Mouse (Mus musculus) ovary, postnatal 36 days (tissue): Measurements from ENCODE around the gene Dpp4.

ENCODE experiments used
- DNase-seq: peaks from one replicate; pipeline ENCODE4 v3.0.0; 2022; ENCODE audit warnings: low spot score, mixed read lengths

The Dpp4 gene

DNA sequence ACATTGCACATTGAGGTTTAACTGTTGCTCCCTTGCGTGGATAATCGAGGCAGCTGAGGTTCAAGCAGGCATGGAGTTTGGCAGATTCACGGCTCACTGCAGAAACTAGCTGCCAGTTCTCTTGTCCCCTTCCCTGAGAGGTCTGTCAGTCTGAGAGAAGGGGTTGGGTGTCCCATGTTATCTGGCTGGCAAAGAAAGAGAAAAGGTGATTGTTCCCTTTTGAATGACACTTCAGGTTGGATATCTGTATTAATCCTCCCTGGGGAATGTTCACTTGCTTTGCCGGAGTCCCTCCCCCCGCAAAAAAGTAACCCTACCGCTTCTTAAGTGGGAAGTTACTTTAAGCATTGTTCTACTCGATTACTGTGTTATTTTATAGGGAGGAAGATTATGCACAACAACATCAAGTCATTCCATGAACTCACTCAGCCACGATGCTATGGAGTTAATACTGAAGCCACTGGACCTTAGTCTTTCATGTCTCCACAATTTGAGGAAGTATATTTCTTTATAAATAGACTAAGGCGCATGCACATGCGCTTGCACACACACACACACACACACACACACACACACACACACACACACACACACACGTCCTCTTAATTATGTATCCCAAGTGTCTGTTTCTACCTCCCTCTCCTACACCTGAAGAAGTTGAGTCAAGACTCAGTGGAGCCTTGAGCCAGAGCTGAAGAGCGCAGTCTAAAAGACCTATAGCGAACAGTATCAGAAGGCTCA lies at the start of gene Dpp4:
TSS of gene Dpp4 (minus strand) at position 151 of the 741 bp plus-strand sequence.
- DNase-seq: no peak

DNA sequence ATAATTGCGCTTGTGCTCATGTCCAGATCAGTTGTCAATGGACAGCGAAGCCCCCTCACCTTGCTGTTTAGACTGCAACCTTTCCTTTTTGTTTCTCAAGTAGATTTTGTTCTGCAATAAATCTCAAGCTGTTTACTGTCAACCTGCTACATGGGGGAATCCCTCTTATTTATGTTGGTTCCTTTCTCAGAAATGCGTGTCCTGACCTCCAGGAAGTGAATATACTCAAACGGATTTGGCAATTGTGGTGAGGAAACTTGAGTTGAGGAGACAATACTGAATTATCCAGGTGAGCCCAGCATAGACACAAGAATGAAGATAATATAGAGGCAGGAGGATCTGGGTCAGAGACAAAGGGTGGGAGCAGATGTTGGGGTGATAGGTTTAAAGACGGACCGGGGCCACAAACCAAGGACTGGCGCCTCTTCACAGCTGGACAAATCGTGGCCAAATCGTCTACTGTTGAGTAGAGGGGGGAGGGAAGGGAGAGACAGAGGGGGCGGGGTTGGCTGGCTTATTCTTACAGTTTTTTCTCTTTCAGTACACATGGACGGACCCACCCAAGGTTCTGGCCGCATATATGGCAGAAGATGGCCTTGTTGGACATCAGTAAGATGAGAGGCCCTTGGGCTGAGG lies 48.9 kb upstream of the Dpp4 start:
- DNase-seq: no peak

DNA sequence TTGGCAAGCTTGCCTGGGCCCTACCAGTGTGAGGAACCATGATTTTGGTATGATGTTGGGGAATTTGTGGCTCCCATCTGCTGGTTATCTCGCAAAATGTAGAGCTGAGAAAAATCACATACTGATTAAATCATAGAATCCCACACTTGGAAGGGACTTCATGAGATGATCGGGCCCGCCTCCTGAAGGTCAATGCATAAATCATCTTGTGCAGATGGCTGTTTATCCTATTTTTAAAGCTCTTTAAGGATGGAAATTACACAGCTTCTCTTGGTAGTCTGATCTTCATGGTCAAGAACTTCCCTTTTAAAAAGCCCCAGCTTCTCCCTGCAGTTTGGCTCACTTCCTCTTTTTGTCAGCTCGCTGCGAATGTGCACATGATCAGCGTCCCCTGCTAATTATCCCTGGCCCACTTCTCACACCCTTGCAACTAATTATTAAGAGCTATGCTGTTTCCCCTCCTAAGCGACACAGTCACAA lies 48.2 kb upstream of the Dpp4 start:
- no peak for DNase-seq

DNA sequence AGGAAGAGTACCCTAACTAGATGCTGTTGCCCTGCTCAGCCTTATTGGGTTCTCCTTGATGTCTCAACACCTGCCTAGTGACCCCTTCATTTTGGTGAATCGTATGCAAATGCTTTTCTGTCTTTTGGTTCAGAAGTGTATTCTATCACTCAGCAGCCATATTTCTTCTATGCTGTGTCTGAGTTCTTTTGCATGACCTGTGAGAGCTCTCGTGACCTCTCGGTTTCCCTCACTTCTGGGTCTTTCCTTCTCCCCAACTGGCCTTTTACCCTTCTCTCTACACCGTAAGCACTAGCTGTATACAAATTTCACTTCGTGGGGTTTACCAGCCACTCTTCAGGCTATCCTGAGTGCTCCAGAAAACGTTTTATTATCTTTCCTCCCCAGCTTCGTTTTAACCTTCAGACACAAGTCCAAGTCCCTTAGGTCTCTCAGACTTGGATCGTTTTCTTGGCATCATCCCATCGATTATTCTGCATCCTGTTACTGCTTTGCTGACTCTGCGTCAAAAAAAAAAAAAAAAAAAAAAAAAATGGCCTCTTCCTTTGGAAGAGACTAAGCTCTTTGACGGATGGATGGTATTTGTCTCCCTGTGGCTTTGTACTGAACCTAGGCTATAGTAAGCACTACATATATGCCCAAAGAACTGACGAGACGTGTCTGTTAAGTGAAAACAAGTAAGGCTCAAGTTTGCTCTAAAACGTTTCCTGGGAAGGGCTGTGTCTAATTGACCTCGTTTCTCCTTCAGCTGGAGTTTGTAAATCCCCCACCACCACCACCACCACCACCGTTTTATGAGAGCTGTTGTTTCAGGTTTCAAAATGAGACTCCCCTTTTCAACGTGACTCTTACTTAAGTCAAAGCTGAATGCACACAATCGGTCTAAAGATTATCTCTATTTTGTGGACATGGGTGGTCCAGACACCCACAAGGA lies 47.5 kb upstream of the Dpp4 start:
- no peak for DNase-seq

DNA sequence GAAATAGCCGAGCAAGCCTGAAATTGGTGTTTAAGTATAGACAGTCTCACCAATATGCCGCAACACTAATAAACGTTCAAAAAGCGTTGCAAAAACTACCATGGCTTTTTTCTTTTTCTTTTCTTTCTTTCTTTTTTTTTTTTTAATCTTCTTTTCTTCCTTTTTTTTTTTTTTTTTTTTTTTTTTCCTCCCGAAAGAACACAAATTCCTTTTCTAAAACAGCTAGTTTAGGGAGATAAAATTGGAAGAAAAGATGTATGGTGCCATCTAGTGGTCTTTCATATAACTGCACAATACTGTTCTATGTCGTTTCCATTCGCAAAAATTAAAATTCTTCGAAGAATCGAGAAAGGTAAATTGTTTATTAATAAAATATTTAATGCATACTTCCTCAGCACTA lies 46.0 kb upstream of the Dpp4 start:
- no peak for DNase-seq

DNA sequence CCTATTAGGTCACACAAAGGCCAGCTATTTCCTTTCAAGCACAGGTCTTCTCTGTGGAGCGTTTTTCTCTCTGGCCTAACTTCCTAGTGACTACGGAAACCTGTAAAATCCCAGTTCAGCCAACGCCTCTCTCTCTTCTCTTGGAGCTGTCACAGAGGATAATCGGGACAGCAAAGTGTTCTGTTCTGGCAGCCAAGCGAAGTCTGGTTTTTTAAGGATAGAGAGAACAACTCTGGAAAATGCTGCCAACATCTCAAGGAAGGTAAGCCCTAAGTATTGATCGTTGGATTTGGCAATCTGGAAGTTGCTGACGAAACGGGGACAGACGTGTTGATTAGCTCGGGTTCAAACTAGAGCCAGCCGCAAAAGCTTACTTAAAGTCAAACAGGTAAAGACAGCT lies 43.0 kb upstream of the Dpp4 start:
- DNase-seq: no peak

DNA sequence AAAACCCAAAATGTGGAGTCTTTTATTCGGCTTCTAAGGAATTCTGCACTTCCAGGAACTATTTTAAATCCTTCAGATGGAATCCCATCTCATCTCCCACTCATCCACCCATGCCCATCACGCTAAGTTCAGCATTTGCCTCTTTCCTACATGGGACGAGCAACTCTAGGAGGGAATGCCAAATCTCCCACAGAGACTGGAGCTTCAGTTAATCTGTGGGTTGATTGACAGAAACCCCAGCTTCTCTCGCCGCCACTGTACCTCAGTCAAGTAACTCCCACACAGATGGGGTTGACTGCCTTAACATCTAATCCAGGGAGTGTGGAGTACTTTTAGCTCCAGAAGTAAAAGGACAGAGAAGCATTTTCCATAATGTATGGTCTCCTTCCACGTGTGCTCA lies 42.0 kb upstream of the Dpp4 start:
- no peak for DNase-seq

DNA sequence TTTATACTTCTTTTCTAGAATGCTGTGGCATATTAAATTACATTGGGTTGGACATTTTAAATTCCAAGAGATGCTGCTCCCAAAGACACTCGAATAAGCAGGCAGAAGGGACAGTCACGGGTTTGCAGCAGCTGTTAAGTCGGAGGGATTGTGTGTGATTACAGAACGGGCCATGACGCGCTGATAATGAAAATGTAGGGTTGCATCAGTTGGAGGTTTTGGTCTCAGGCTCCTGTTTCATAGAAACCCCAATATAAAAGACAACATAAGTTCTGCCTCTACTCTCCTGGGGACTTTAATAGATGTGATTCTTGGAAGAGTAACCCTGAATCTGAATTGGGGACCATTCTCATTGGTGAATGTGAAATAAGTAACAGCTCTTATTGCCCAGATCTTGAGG lies 38.3 kb upstream of the Dpp4 start:
- DNase-seq: no peak

DNA sequence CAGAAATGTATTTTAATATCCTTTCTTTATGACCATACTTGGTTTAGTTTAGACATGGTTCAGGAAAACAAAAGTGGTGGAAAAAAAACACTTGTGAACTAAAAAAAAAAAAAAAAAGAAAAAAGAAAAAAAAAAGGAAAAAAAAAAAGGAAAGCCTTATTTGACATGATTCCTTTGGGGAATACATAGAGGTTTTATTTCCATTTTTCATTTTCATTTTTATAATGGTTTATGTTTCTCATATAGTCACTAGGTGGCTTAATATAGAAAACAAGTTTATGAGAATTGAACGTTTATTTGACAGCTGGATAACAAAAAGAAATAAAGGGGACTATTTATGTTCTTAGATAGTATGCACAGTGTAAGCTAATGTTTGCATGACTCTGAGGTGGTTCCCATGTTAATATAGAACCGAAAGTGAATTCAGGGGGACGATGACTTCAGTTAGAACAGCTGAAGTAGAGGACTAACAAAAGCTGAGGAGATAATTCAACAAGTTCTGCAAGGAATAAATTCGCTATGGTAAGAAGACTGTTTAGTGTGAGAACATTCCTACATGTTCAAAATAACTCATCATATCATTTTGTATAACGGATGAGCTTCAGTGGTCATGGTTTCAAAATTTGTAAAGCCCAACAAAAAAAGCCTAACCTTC lies 37.8 kb upstream of the Dpp4 start:
- no peak for DNase-seq

DNA sequence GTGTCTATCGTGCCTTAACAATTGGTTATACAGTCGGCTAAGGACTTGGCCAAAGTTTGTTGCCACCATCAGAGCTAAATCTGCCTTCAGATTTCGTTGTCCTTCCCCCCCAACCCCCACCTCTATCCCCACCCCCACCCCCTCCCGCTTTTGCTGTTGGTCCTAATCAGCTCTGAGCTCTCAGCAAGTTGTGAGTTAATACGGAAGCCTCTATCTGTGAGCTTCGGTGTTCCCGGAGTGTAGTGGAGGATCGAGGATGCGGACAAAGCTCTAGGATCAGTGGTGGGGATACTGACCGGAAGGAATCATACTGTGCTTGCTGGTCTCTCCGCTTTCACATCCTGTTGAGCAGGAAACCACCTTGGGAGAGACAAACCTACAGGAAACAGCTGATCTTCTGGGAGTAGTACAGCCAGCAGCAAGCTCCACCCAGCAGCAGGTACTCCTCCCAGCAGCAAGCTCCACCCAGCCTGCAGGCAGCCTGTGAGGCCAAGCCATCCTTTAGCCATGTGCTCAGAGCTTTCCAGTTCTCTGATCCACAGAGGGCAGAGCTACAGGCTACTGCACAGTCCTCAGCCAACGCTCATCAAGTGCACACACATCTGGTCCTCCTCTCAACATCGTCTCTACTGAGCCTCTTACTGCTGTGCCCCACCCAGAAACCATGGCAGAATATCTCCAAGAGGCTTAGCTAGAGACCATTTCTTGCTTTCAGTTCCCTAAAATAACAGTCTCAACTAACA lies 28.9 kb upstream of the Dpp4 start:
- no peak for DNase-seq

DNA sequence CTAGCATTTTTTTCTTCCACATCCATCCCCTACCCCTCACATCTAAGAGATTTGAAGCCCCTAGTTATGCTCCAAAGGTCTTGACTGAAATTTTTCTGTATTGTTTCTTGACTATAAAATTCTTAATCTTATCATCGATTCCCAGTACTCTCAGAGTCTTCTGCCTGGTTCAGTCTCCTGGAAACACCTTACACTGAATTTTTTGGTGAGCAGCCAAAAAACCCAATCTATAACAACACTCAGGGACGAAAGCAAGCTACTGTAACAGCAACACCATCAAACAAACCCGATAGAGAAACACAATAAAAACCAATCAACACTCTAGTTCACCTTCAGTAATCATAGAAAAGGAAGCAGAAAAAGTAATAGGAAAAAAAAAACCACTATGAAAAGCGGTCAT lies 28.1 kb upstream of the Dpp4 start:
- DNase-seq: no peak

DNA sequence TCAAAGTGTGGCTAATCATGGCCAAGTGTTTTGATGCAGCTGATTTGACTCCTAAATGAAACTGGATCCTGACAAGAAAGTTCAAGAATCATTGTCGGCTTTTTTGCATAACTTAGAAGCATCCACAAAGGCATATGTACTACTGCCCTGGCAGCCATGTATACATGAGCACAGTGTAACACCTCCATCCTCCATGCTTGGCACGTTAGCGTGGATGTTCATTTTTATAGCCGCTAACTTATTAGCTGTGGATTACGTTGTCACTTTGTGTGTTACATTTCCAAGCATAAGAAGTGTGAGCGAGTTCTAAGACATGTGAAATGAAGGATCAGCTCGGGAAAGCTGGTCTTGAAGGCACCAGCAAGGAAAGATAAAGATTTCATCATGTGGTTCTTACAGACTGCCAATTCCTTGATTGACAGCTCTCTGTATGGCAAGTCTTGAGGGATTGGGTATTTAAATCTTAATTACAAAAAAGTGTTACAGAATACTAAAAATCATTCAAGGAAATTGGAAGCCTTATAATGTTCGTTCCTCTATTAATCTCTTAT lies 19.3 kb upstream of the Dpp4 start:
- no peak for DNase-seq

DNA sequence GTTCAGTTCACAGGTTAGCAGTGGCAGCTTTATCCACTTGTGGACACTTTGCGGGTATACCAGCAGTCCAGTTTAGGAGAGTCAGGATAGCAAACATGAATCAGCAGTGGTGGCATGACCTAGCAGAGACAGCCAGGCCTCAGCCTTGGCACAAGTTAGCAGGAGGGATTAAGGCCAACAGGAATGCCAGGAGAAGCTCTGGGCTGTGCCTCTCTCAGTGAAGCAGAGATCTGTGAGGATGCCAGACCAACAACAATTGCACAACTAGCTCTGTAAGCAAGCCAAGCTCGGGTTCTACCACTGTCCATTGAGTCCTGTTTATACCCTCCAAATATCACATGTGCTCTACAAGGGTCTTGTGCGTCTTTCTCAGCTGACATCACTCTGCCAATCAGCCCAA lies 13.9 kb upstream of the Dpp4 start:
- DNase-seq: peak; percentile 15

DNA sequence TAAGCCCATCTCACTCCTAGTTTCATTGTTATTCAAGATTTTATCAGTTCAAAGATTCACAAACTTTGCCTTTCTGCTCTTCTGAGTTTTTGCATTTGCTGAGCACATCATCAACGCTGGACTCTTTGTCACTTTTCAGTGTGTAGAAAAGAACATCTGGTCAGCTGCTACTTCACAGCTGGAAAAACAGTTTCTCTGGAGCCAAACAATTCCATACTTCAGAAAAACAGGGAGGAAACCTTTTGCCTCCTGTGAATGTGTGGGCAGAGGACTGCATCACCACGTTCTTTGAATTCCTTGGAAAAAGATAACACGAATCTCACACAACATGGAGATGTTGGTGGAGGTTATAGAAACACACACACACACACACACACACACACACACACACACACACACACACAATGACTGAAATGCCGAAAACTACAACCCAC lies 11.3 kb upstream of the Dpp4 start:
- DNase-seq: no peak

DNA sequence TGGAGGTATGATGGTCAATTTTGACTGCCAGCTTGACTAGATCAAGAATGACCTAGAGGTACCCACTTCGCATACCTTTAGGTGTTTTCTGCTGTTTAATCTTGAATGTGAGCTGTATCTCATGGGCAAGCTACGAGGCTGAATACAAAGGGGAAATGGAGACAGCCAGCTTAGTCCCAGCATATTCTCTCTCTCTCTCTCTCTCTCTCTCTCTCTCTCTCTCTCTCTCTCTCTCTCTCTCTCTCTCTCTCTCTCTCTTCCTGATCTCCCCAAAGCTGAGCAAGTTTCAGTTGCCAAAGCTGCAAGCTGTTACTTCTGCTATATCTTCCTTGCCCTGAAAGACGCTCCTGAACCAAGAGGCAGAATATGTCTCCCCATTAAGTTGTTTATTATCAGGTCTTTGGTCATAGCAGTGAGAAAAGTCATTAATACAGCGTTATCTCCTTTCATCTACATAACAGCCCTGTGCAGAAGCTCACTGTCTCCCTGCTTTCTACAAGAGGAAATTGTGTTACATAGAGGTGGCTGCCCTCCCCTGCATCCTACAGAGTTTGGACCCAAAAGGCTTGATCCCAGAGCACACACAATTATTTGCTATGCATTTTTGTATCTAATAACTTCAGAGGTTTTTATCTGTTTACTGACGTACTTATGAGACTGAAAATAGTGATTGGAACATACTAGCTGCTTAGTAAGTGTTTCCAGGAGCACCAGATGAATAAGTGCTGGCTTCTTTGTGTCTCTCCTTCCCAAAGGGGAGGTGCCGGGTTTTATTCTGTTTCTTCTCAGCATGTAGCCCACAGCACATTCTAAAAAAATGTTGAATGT lies 10.7 kb upstream of the Dpp4 start:
- DNase-seq: no peak

DNA sequence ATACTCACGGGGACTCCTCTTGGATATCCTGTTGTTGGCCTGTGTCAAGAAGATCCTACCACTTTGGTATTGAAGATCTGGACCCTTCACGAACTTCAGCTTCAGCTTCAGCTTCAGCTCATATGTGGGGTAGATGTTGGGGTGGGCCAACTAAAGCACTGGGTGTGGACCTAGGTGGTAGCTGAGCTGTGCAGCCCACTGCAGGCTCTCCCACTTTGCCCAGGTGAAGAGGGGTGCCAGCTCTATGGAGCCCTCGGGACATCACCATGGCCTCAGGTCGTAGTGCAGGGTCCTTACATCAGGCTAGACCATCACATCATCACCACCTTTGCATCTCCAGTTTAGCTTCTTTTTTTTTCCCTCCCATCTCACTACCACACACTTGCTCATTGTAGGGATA lies 9.2 kb upstream of the Dpp4 start:
- no peak for DNase-seq

DNA sequence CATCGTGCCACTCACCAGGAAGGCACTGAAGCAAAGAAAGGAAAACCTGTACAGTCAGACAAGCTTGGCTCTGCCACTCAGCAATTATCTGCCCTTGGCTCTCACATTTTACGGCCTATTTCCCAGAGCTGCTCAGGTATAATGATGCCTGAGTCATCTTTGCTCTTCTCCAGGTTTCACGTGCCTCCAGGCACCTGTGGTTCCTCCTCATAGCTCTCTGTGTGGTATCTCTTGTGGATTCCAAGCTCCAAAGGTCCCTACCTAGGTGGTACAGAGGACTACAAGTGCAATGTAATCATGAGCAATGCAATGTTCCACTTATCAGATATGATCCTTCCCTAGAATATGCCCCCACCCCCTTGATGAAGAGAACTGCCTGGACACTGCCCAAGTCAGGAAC lies 8.0 kb upstream of the Dpp4 start:
- no peak for DNase-seq

DNA sequence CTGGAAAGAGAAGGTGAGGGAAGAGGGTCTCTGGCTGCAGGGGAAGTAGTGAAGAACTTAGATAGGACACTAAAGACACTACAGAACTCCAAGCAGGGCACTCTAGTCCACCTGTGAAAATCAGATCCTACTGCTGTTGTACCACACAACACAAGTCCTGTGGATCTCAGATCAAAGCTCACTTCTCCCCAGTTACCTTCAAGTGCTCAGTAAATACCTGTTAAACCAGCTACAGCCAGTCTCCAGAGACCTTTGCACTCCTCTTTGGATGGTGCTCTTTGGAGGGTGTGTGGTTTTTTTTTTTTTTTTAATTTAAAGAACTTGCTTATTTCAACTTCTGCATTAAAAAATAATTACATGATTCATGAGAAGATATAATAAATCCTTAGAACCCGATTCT lies 5.2 kb upstream of the Dpp4 start:
- DNase-seq: no peak

DNA sequence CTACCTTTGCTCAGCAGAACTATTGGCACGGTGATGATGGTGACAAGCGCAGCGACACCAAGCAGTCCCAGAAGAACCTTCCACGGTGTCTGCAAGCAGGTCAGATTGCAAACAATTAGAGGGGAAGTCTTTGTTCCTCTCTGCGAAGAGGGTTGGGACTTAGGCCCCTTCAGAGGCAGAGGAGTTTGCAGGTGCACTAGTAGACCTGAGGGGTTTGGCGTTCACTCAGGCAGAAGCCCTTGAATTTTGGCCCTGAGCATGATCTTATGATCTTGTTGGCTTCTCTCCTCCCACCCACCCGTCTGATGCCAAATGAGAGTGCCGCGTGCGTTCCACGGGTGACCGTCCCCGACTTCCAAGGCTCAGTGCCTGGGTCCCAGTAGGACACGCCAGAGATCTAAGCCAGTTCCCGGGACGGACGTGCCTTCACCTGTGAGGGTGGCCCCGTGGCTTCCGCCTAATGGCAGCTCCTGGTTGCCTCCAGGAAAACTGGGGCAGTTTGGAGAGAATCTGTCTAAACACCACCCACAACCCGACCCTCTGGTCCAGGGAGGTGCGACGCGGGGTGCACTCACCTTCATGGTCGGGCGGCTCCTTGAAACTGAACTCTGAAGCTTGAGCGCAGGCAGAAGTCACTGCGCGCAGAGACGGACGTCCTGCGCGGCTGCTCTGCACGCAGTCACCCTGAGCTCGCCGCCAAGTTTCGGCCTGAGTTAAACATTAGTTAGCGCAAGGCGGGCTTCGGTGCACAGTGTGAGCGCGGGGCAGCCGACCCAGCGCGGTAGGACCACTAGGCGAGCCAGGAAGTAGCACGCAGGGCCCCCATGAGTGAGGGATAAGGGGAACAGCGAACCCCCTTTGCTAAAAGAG lies 585 bp downstream of the Dpp4 start:
- DNase-seq: peak; percentile 44
